Mouse (Mus musculus) limb, embryonic 14.5 days (tissue): ENCODE measurements around the gene BC017158. TPM values are rescaled to one million over a fixed set of nuclear protein-coding genes. Genes with fewer than 3 reads are reported as not detected.

Experiments used
- ATAC-seq: fragments of 200-750 bp; cut with Nextera tagmentation; 2 replicates; pipeline ENCODE4 v1.8.0; 2017; ENCODE audit warnings: low read depth, moderate number of reproducible peaks, moderate TSS enrichment; ENCODE audit not compliant: low FRiP score
- DNase-seq: peaks from one replicate; pipeline ENCODE4 v3.0.0-alpha.2; 2015; ENCODE audit warnings: low spot score
- H3K27ac ChIP-seq: fragments of 300-500 bp; sonication (generic); replicated peaks from 2 replicates; pipeline ENCODE4 v1.5.1; 2014; ENCODE audit warnings: low read depth, mild to moderate bottlenecking, low read length, moderate library complexity, mixed read lengths
- H3K27me3 ChIP-seq: fragments of 300-500 bp; sonication (generic); 2 replicates; pipeline ENCODE4 v1.6.1; 2014; ENCODE audit warnings: low read length, mixed read lengths; ENCODE audit not compliant: control insufficient read depth, insufficient read depth
- H3K36me3 ChIP-seq: fragments of 300-500 bp; sonication (generic); 2 replicates; pipeline ENCODE4 v1.6.1; 2014; ENCODE audit warnings: mild to moderate bottlenecking, low read length, moderate library complexity, mixed read lengths; ENCODE audit not compliant: control insufficient read depth, insufficient read depth
- H3K4me1 ChIP-seq: fragments of 300-500 bp; sonication (generic); 2 replicates; pipeline ENCODE4 v1.6.1; 2014; ENCODE audit warnings: antibody characterized with exemption, low read length, mixed read lengths; ENCODE audit not compliant: control insufficient read depth, insufficient read depth
- H3K4me2 ChIP-seq: fragments of 300-500 bp; sonication (generic); replicated peaks from 2 replicates; pipeline ENCODE4 v1.6.1; 2014; ENCODE audit warnings: low read depth, mild to moderate bottlenecking, low read length, moderate library complexity; ENCODE audit not compliant: severe bottlenecking
- H3K4me3 ChIP-seq: fragments of 300-500 bp; sonication (generic); replicated peaks from 2 replicates; pipeline ENCODE4 v1.5.1; 2014; ENCODE audit warnings: low read length
- H3K9ac ChIP-seq: fragments of 300-500 bp; sonication (generic); 2 replicates; pipeline ENCODE4 v1.6.1; 2014; ENCODE audit warnings: mild to moderate bottlenecking, low read depth, low read length, moderate library complexity; ENCODE audit not compliant: severe bottlenecking
- H3K9me3 ChIP-seq: fragments of 300-500 bp; sonication (generic); 2 replicates; pipeline ENCODE4 v1.6.1; 2016; ENCODE audit warnings: low read length; ENCODE audit not compliant: control insufficient read depth
- POLR2A ChIP-seq: fragments of 200-500 bp; IDR thresholded peaks from 2 replicates; pipeline ENCODE4 v1.8.0; 2012; ENCODE audit warnings: inconsistent platforms, mild to moderate bottlenecking, moderate library complexity, borderline replicate concordance; ENCODE audit not compliant: insufficient read depth, insufficient read length; ENCODE audit errors: extremely low read depth
- WGBS: fragments of 180-500 bp; shearing (Covaris S2); extraction: QIAGEN DNeasy Blood & Tissue Kit; methylation state at CpG from one replicate; pipeline ENCODE4 v1.1.7; 2014; 5-methylcytosine and 5-hydroxymethylcytosine counted together
- polyA plus RNA-seq, 2 experiments: library from polyadenylated mRNA; depleted of rRNA in 1 of 2; stranded (reverse) in 1 of 2; unstranded in 1 of 2; fragments of >200 nt; fragmentation: Nextera tagmentation in 1 of 2; extraction: Ambion mirVana in 1 of 2; gene quantifications; 2 replicates each; pipeline versions ENCODE4 v1.2.1 to v1.2.3; 2012 to 2014

Gene BC017158
- polyA plus RNA-seq, 2 experiments: 28.5 to 46.1 TPM

- Histone ChIP-seq H3K36me3 (no peaks in the 10 kb centered on the region), H3K27me3 (no peaks in the 10 kb centered on the region), H3K4me3 (no peak overlapping the region), H3K4me2 (no peak overlapping the region), H3K27ac (no peak overlapping the region), H3K9ac (no peak overlapping the region), H3K4me1 (peaks cover 3% of the 10 kb centered on the region; the same call in 1 of the 2 replicates), H3K9me3 (no peaks in the 10 kb centered on the region)
- ATAC-seq (0 out of 2 replicates have a peak, but pooled peaks have one; percentile 23), DNase-seq (peak; percentile 29)
- 38% methylated on average over 7 of the region's 7 CpGs for WGBS
- TF ChIP-seq POLR2A: no peak
Measured at GRCm38 (mm10) chr7:128321260-128321659, 23.3 kb upstream of the BC017158 start.

GRCm38 (mm10) chr7:128320219-128320816 is 22.3 kb upstream of the BC017158 start:
- ATAC-seq: no peak
- Histone ChIP-seq H3K9ac (no peak overlapping the region), H3K36me3 (no peaks in the 10 kb centered on the region), H3K4me2 (no peak overlapping the region), H3K4me3 (no peak overlapping the region), H3K27ac (no peak overlapping the region), H3K9me3 (no peaks in the 10 kb centered on the region), H3K4me1 (peaks cover 3% of the 10 kb centered on the region; the same call in 1 of the 2 replicates), H3K27me3 (no peaks in the 10 kb centered on the region)
- WGBS: 77% methylated on average over 2 of the region's 2 CpGs
- no peak for TF ChIP-seq POLR2A
- DNase-seq: no peak

- Histone ChIP-seq H3K36me3 (no peaks in the 10 kb centered on the region), H3K27me3 (no peaks in the 10 kb centered on the region), H3K9me3 (no peaks in the 10 kb centered on the region), H3K9ac (no peak overlapping the region), H3K4me1 (peaks cover 3% of the 10 kb centered on the region; the same call in 1 of the 2 replicates), H3K4me3 (no peak overlapping the region), H3K27ac (no peak overlapping the region), H3K4me2 (no peak overlapping the region)
- ATAC-seq (no peak), DNase-seq (no peak)
- no peak for TF ChIP-seq POLR2A
- WGBS: 83% methylated on average over 7 of the region's 7 CpGs
Measured at GRCm38 (mm10) chr7:128319140-128319539, 21.2 kb upstream of the BC017158 start.

GRCm38 (mm10) chr7:128317011-128317410 is 19.0 kb upstream of the BC017158 start:
- Histone ChIP-seq H3K9ac (no peak overlapping the region), H3K9me3 (no peaks in the 10 kb centered on the region), H3K27ac (no peak overlapping the region), H3K27me3 (no peaks in the 10 kb centered on the region), H3K4me1 (peaks cover 3% of the 10 kb centered on the region; the same call in 1 of the 2 replicates), H3K4me3 (no peak overlapping the region), H3K36me3 (no peaks in the 10 kb centered on the region), H3K4me2 (no peak overlapping the region)
- ATAC-seq: no peak
- 60% methylated on average over 4 of the region's 4 CpGs for WGBS
- TF ChIP-seq POLR2A: no peak
- DNase-seq: no peak

GRCm38 (mm10) chr7:128314491-128314890 is 16.5 kb upstream of the BC017158 start:
- no peak overlapping the region for H3K4me3 ChIP-seq
- H3K9ac ChIP-seq: no peak overlapping the region
- H3K4me2 ChIP-seq: no peak overlapping the region
- TF ChIP-seq POLR2A: no peak
- no peaks in the 10 kb centered on the region for H3K4me1 ChIP-seq
- ATAC-seq (no peak), DNase-seq (no peak)
- no peaks in the 10 kb centered on the region for H3K9me3 ChIP-seq
- WGBS: 73% methylated on average over 7 of the region's 7 CpGs
- H3K27me3 ChIP-seq: no peaks in the 10 kb centered on the region
- H3K36me3 ChIP-seq: no peaks in the 10 kb centered on the region
- no peak overlapping the region for H3K27ac ChIP-seq
